Mouse (Mus musculus) stomach, embryonic 15.5 days (tissue): ENCODE data around the gene Il22ra1. TPM values are rescaled to one million over a fixed set of nuclear protein-coding genes. Genes with fewer than 3 reads are reported as not detected.
A peak's percentile ranks its signal among the peaks of the same experiment; 100 is the strongest.

Experiments used
- ATAC-seq: fragments of 200-750 bp; cut with Nextera tagmentation; 2 replicates; pipeline ENCODE4 v1.8.0; 2017; ENCODE audit warnings: low read depth, moderate number of reproducible peaks, moderate TSS enrichment; ENCODE audit not compliant: insufficient read depth, low FRiP score
- H3K27ac ChIP-seq: fragments of 300-500 bp; sonication (generic); 2 replicates; pipeline ENCODE4 v1.5.1; 2015; ENCODE audit warnings: mild to moderate bottlenecking, inconsistent platforms
- H3K27me3 ChIP-seq: fragments of 300-500 bp; sonication (generic); replicated peaks from 2 replicates; pipeline ENCODE4 v1.6.1; 2015; ENCODE audit warnings: inconsistent platforms
- H3K36me3 ChIP-seq: fragments of 300-500 bp; sonication (generic); 2 replicates; pipeline ENCODE4 v1.6.1; 2015; ENCODE audit warnings: inconsistent platforms
- H3K4me1 ChIP-seq: fragments of 300-500 bp; sonication (generic); 2 replicates; pipeline ENCODE4 v1.6.1; 2015; ENCODE audit warnings: inconsistent platforms
- H3K4me2 ChIP-seq: fragments of 300-500 bp; sonication (generic); 2 replicates; pipeline ENCODE4 v1.6.1; 2015; ENCODE audit warnings: mild to moderate bottlenecking, inconsistent platforms
- H3K4me3 ChIP-seq: fragments of 300-500 bp; sonication (generic); replicated peaks from 2 replicates; pipeline ENCODE4 v1.5.1; 2015; ENCODE audit warnings: inconsistent platforms
- H3K9ac ChIP-seq: fragments of 300-500 bp; sonication (generic); 2 replicates; pipeline ENCODE4 v1.6.1; 2015; ENCODE audit warnings: inconsistent platforms
- H3K9me3 ChIP-seq: fragments of 300-500 bp; sonication (generic); 2 replicates; pipeline ENCODE4 v1.6.1; 2016; ENCODE audit warnings: inconsistent platforms
- WGBS: fragments of 180-500 bp; shearing (Covaris S2); methylation state at CpG from one replicate; pipeline ENCODE4 v1.1.7; 2015; 5-methylcytosine and 5-hydroxymethylcytosine counted together
- polyA plus RNA-seq: library from polyadenylated mRNA; unstranded; fragments of >200 nt; fragmentation: Nextera tagmentation; extraction: Ambion mirVana; gene quantifications from 2 replicates; pipeline ENCODE4 v1.2.1, GENCODE M21; 2015

Il22ra1 gene
- polyA plus RNA-seq, 1 experiment from 2014 or later: 2.0 TPM

- Histone ChIP-seq H3K36me3 (no peaks in the 10 kb centered on the region), H3K9me3 (no peaks in the 10 kb centered on the region), H3K9ac (no peak within 1 kb of the TSS), H3K4me2 (no peak within 1 kb of the TSS), H3K27ac (no peak within 1 kb of the TSS), H3K27me3 (no peaks in the 10 kb centered on the region), H3K4me1 (peaks cover 13% of the 10 kb centered on the region), H3K4me3 (no peak within 1 kb of the TSS)
- no peak for ATAC-seq
- WGBS: 56% methylated on average over 10 of the region's 10 CpGs
These were observed 31.5 kb downstream of the Il22ra1 start, which contains the start of gene Myom3 for GRCm38 (mm10) chr4:135759356-135759976. TSS of gene Myom3 (plus strand) at chr4:135759715.

GRCm38 (mm10) chr4:135761048-135761447, 33.1 kb downstream of the Il22ra1 start:
- Histone ChIP-seq H3K4me1 (peaks cover 13% of the 10 kb centered on the region), H3K27me3 (no peaks in the 10 kb centered on the region), H3K27ac (no peak overlapping the region), H3K9me3 (no peaks in the 10 kb centered on the region), H3K36me3 (no peaks in the 10 kb centered on the region), H3K9ac (no peak overlapping the region), H3K4me2 (no peak overlapping the region), H3K4me3 (no peak overlapping the region)
- no peak for ATAC-seq
- 75% methylated on average over 8 of the region's 8 CpGs for WGBS

GRCm38 (mm10) chr4:135761569-135761968, 33.6 kb downstream of the Il22ra1 start:
- Histone ChIP-seq H3K9ac (no peak overlapping the region), H3K27me3 (no peaks in the 10 kb centered on the region), H3K27ac (no peak overlapping the region), H3K4me2 (no peak overlapping the region), H3K4me1 (peaks cover 13% of the 10 kb centered on the region), H3K9me3 (no peaks in the 10 kb centered on the region), H3K4me3 (no peak overlapping the region), H3K36me3 (no peaks in the 10 kb centered on the region)
- 78% methylated on average over 7 of the region's 7 CpGs for WGBS
- ATAC-seq: no peak

- H3K27ac ChIP-seq: no peak overlapping the region; the same call in 1 of the 2 replicates
- H3K4me3 ChIP-seq: peak overlapping the region; percentile 34
- peaks cover 13% of the 10 kb centered on the region for H3K4me1 ChIP-seq
- peak overlapping the region; percentile 58 for H3K4me2 ChIP-seq
- WGBS: 7% methylated on average over 19 of the region's 19 CpGs
- no peaks in the 10 kb centered on the region for H3K9me3 ChIP-seq
- H3K27me3 ChIP-seq: no peaks in the 10 kb centered on the region
- no peak overlapping the region; the same call in 1 of the 2 replicates for H3K9ac ChIP-seq
- ATAC-seq: peak; percentile 93
- no peaks in the 10 kb centered on the region for H3K36me3 ChIP-seq
These were observed 34.4 kb downstream of the Il22ra1 start for GRCm38 (mm10) chr4:135762251-135762906.

GRCm38 (mm10) chr4:135764700-135765099, 36.7 kb downstream of the Il22ra1 start:
- peaks cover 10% of the 10 kb centered on the region for H3K4me1 ChIP-seq
- no peaks in the 10 kb centered on the region for H3K9me3 ChIP-seq
- no peak for ATAC-seq
- H3K4me3 ChIP-seq: no peak overlapping the region
- 87% methylated on average over 13 of the region's 13 CpGs for WGBS
- H3K27me3 ChIP-seq: no peaks in the 10 kb centered on the region
- no peak overlapping the region for H3K9ac ChIP-seq
- no peak overlapping the region for H3K27ac ChIP-seq
- no peaks in the 10 kb centered on the region for H3K36me3 ChIP-seq
- H3K4me2 ChIP-seq: no peak overlapping the region

- H3K27ac ChIP-seq: no peak overlapping the region
- ATAC-seq: no peak
- WGBS: 75% methylated on average over 8 of the region's 8 CpGs
- no peaks in the 10 kb centered on the region for H3K27me3 ChIP-seq
- H3K4me2 ChIP-seq: no peak overlapping the region
- no peaks in the 10 kb centered on the region for H3K36me3 ChIP-seq
- no peak overlapping the region for H3K4me3 ChIP-seq
- H3K9me3 ChIP-seq: no peaks in the 10 kb centered on the region
- no peak overlapping the region for H3K9ac ChIP-seq
- peaks cover 10% of the 10 kb centered on the region for H3K4me1 ChIP-seq
These were observed 37.7 kb downstream of the Il22ra1 start for GRCm38 (mm10) chr4:135765707-135766106.

- no peak overlapping the region for H3K4me3 ChIP-seq
- no peaks in the 10 kb centered on the region for H3K9me3 ChIP-seq
- H3K27me3 ChIP-seq: no peaks in the 10 kb centered on the region
- no peaks in the 10 kb centered on the region for H3K36me3 ChIP-seq
- no peak for ATAC-seq
- no peak overlapping the region for H3K9ac ChIP-seq
- no peak overlapping the region for H3K27ac ChIP-seq
- H3K4me1 ChIP-seq: peaks cover 10% of the 10 kb centered on the region
- 79% methylated on average over 3 of the region's 3 CpGs for WGBS
- H3K4me2 ChIP-seq: no peak overlapping the region
These were observed 39.0 kb downstream of the Il22ra1 start for GRCm38 (mm10) chr4:135766976-135767375.

GRCm38 (mm10) chr4:135768572-135769526, 40.9 kb downstream of the Il22ra1 start:
- no peak overlapping the region for H3K4me2 ChIP-seq
- H3K9ac ChIP-seq: no peak overlapping the region
- no peaks in the 10 kb centered on the region for H3K9me3 ChIP-seq
- H3K27ac ChIP-seq: no peak overlapping the region
- H3K36me3 ChIP-seq: no peaks in the 10 kb centered on the region
- H3K4me1 ChIP-seq: peaks cover 2% of the 10 kb centered on the region; the same call in 1 of the 2 replicates
- no peak for ATAC-seq
- no peaks in the 10 kb centered on the region for H3K27me3 ChIP-seq
- WGBS: 58% methylated on average over 14 of the region's 14 CpGs
- no peak overlapping the region for H3K4me3 ChIP-seq

GRCm38 (mm10) chr4:135770611-135771305, 42.8 kb downstream of the Il22ra1 start:
- Histone ChIP-seq H3K36me3 (no peaks in the 10 kb centered on the region), H3K9me3 (no peaks in the 10 kb centered on the region), H3K9ac (no peak overlapping the region), H3K27ac (no peak overlapping the region), H3K27me3 (no peaks in the 10 kb centered on the region), H3K4me3 (no peak overlapping the region), H3K4me2 (no peak overlapping the region), H3K4me1 (peaks cover 2% of the 10 kb centered on the region; the same call in 1 of the 2 replicates)
- WGBS: 83% methylated on average over 18 of the region's 18 CpGs
- no peak for ATAC-seq

- Histone ChIP-seq H3K9me3 (no peaks in the 10 kb centered on the region), H3K4me2 (no peak overlapping the region), H3K27ac (no peak overlapping the region), H3K4me1 (peaks cover 2% of the 10 kb centered on the region; the same call in 1 of the 2 replicates), H3K9ac (no peak overlapping the region), H3K4me3 (no peak overlapping the region), H3K27me3 (no peaks in the 10 kb centered on the region), H3K36me3 (no peaks in the 10 kb centered on the region)
- WGBS: 79% methylated on average over 6 of the region's 6 CpGs
- no peak for ATAC-seq
These were observed 43.6 kb downstream of the Il22ra1 start for GRCm38 (mm10) chr4:135771592-135771991.

GRCm38 (mm10) chr4:135772671-135773070, 44.7 kb downstream of the Il22ra1 start:
- no peak for ATAC-seq
- WGBS: 63% methylated on average over 4 of the region's 4 CpGs

More at GRCm38 (mm10) chr4:135772671-135773070, 44.7 kb downstream of the Il22ra1 start:
- H3K27ac ChIP-seq: no peak overlapping the region
- no peak overlapping the region for H3K4me3 ChIP-seq
- H3K9ac ChIP-seq: no peak overlapping the region
- H3K27me3 ChIP-seq: no peaks in the 10 kb centered on the region
- no peaks in the 10 kb centered on the region for H3K36me3 ChIP-seq
- peaks cover 2% of the 10 kb centered on the region; the same call in 1 of the 2 replicates for H3K4me1 ChIP-seq
- H3K9me3 ChIP-seq: no peaks in the 10 kb centered on the region
- H3K4me2 ChIP-seq: no peak overlapping the region
